Mouse (Mus musculus): Measurements from ENCODE around the gene Treml2. TPM values are rescaled to one million over a fixed set of nuclear protein-coding genes. Genes with fewer than 3 reads are reported as not detected.

Gene Treml2
- total RNA-seq (2021), result under 1 TPM; 0.52 to 0.63 TPM
- long read RNA-seq, experiment 1, result 0 reads
- long read RNA-seq, experiment 2, result 0 reads

DNA sequence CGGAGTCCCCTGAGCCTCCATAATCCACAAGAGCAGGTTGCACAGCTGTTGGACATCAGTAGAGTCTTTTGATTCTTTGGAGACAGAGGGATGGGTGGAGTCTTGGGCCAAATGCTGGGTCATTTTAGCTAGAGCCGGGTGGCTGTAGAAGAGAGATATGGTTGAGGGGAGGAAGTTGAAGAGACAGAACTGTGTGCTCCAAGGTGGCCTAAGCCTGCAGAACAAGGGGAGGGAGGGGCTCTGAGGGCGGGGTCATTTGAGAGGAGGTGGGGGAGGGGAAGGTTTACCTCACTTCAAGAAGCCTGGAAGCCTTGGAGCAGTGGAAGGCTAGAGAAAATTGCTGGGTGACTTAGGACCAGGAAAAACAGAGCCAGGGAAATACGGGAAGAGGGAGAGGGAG is at the start of gene Treml2:
Gene Treml2, plus strand, starts transcription at position 296 of the 400 bp plus-strand sequence.
- no peak for DNase-seq (ENCODE audit: low spot score in 2 of 2)

GRCm38 (mm10) chr17:48249501-48249900 is 49.8 kb upstream of the Treml2 start:
- DNase-seq (ENCODE audit: low spot score in 2 of 2), result no peak

GRCm38 (mm10) chr17:48250631-48251030 is 48.7 kb upstream of the Treml2 start:
- no peak for DNase-seq (ENCODE audit: low spot score in 2 of 2)

- DNase-seq (ENCODE audit: low spot score in 2 of 2), result no peak
These were observed 42.7 kb upstream of the Treml2 start for GRCm38 (mm10) chr17:48256575-48256974.

GRCm38 (mm10) chr17:48261868-48262267 is 37.4 kb upstream of the Treml2 start:
- no peak for DNase-seq (ENCODE audit: low spot score in 2 of 2)

DNA sequence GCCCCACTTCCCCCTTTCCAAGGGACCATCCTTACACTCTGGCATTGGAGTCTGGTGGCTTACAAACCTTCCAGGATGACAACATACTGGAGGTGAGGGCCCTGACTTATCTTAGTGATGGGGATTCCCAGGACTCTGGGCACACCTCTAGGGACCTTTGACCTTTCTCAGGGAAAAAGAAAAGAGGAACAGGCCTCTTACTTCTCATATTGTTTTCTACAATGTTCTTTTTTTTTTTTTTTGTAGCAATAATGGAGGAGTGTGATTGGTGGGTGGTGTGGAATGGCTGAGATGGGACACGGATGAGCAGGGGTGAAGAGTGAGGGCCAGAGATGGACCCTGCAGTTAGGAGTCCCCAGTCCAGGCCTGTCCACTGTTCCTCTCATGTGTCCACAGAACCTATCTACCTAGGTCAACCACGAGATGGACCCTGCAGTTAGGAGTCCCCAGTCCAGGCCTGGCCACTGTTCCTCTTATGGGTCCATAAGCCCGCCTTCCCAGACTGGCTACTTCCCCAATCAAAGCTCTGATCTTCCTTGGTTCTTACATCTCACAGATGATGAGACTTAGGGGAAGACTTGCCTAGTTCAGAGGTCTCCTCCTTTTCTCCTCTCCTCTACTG is 35.4 kb upstream of the Treml2 start, which contains the start of gene Treml4:
Gene Treml4, plus strand, starts transcription at position 555 of the 622 bp plus-strand sequence.
- no peak for DNase-seq (ENCODE audit: low spot score in 2 of 2)

GRCm38 (mm10) chr17:48264662-48265061 is 34.6 kb upstream of the Treml2 start:
- no peak for DNase-seq (ENCODE audit: low spot score in 2 of 2)

DNA sequence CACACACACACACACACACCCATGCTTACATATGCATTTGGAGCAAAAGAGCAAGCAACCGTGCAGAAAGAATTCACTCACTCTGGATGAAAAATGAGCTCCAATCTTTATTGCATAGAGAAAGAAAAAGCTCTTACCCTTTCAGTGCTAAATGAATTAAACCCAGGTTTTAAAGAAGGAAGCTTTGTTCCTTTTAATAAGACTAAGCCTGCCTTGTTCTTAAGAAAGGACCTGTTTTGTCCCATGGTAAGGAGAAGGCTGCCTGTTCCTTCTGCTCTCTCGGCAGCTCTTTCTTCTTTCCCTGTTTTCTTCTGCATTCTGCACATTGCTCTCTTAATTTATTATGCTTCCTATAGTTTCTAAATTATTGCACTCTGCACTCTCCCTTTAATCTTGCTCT is 33.2 kb upstream of the Treml2 start:
- no peak for DNase-seq (ENCODE audit: low spot score in 2 of 2)

- DNase-seq (ENCODE audit: low spot score in 2 of 2), result no peak
These were observed 32.5 kb upstream of the Treml2 start for GRCm38 (mm10) chr17:48266610-48267304.

DNA sequence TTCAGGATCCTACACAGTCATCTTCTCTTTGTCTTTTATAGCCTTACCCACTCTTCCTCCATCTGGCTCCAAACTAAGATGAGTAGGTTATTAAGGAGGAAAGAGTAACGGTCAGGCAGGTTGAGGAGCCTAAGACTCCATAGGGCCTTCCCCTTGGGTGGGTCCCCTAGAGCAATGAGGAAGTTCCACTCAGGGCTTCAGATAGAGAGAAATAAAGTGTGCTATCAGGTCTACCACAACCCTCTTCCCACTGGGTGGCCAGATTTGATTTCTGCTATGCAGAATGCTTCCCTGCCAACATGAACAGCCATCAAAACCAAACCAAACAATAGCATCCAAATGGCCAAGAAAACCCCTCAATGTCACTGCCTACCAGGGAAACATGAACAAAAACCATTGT is 31.7 kb upstream of the Treml2 start:
- DNase-seq (ENCODE audit: low spot score in 2 of 2), result no peak

DNA sequence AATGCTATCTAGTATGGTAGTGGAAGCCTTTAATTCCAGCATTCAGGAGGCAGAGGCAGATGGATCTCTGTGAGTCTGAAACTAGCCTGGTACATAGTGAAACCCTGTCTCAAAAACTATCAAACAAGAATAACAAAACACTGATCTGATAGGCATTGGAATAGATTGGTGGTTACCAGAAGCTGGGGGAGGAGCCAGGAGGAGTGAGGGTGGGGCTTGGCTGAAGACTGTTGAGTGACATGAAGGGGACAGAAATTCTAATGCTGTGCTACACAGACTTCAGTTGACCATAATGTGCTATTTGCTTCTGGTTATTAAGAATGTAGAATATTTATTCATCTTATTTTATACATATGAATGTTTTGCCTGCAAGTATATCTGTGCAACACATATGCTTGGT is 31.0 kb upstream of the Treml2 start:
- no peak for DNase-seq (ENCODE audit: low spot score in 2 of 2)

- no peak for DNase-seq (ENCODE audit: low spot score in 2 of 2)
These were observed 29.5 kb upstream of the Treml2 start for GRCm38 (mm10) chr17:48269833-48270232.

- no peak for DNase-seq (ENCODE audit: low spot score in 2 of 2)
These were observed 27.1 kb upstream of the Treml2 start for GRCm38 (mm10) chr17:48272158-48272557.

GRCm38 (mm10) chr17:48272598-48272997 is 26.7 kb upstream of the Treml2 start:
- no peak for DNase-seq (ENCODE audit: low spot score in 2 of 2)

DNA sequence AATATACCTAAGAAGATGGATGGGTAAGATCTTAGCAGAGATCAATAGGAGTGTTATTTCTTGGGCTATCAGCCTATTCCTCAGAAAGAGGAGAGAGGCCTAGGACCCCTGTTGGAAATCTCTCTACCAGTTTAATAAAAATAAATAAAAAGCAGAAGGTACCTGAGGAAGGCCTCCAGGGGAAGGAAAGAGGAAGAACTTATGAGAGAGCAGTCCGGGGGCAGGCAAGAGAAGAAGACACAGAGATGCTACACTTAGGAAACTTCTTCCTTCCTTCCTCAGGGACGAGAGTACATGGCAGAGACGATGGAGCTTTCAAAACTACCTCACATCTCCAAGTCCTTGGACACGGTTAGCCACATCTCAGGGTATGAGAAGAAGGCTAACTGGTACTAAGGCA is 25.2 kb upstream of the Treml2 start:
- no peak for DNase-seq (ENCODE audit: low spot score in 2 of 2)

GRCm38 (mm10) chr17:48274885-48275284 is 24.4 kb upstream of the Treml2 start:
- peak; percentile 74 to 88 for DNase-seq (ENCODE audit: low spot score in 2 of 2)

GRCm38 (mm10) chr17:48275736-48276135 is 23.6 kb upstream of the Treml2 start:
- DNase-seq (ENCODE audit: low spot score in 2 of 2), result no peak

- no peak for DNase-seq (ENCODE audit: low spot score in 2 of 2)
These were observed 20.9 kb upstream of the Treml2 start for GRCm38 (mm10) chr17:48278381-48278780.

- no peak for DNase-seq (ENCODE audit: low spot score in 2 of 2)
These were observed 20.3 kb upstream of the Treml2 start for GRCm38 (mm10) chr17:48279002-48279401.

- DNase-seq (ENCODE audit: low spot score in 2 of 2), result no peak
These were observed 18.2 kb upstream of the Treml2 start for GRCm38 (mm10) chr17:48280943-48281738.

DNA sequence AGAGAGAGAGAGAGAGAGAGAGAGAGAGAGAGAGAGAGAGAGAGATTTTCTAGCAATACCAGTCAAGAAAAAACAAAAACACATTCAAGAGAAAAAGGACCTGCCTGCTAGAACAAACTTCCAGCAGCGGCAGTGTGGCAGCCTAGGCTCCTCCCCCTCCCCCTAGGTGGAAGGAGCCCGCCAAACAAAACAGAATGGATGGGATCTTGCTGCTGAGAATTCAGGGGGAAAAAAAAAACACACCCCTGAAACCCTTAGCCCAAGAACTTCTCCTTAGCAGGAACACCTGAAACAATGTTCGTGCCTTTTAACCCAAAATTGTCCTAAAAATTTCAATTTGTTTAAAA is 17.6 kb upstream of the Treml2 start:
- no peak for DNase-seq (ENCODE audit: low spot score in 2 of 2)

GRCm38 (mm10) chr17:48286765-48287164 is 12.5 kb upstream of the Treml2 start:
- no peak for DNase-seq (ENCODE audit: low spot score in 2 of 2)

Measured in left cerebral cortex, adult 18-20 months (tissue).